Mouse (Mus musculus): ENCODE results near the gene Syne1. TPM values are rescaled to one million over a fixed set of nuclear protein-coding genes. Genes with fewer than 3 reads are reported as not detected.

Syne1 gene
- polyA plus RNA-seq, 1 experiment from 2014 or later: 2.4 TPM

DNA sequence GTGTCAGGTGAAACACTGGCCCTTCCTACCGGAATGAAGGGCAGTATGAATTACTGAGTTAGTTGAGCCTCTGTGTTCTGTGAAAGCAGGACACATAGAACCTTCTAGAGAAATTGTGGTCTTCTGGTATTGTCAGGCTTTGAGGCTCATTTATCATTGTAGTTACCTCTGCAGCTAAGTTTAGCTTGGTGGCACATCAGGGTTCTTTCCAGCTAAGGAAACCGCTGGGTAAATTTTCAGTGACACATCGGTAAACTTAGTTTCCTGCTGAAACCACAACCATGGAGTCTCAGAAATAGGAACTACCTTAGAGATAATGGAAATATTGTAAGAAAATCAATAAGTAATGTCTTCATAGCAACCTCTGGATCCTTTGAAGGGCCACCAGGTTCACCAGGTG, 573.9 kb downstream of the Syne1 start:
- no peak for ATAC-seq (replicated peaks; ENCODE audit: low FRiP score)
- Histone ChIP-seq H3K9me3 (ENCODE audit: control insufficient read depth, low read length) (no peaks in the 10 kb centered on the region), H3K27ac (ENCODE audit: low read depth, low read length) (no peak overlapping the region), H3K27me3 (ENCODE audit: control insufficient read depth, insufficient read depth, low read length) (no peaks in the 10 kb centered on the region), H3K4me1 (replicated peaks; ENCODE audit: control insufficient read depth, insufficient read depth, low read length) (no peaks in the 10 kb centered on the region), H3K4me3 (ENCODE audit: low read depth, low read length) (no peak overlapping the region), H3K36me3 (ENCODE audit: control insufficient read depth, insufficient read depth, low read length) (no peaks in the 10 kb centered on the region), H3K4me2 (ENCODE audit: low read depth, low read length, severe bottlenecking) (no peak overlapping the region), H3K9ac (ENCODE audit: low read length) (no peak overlapping the region)
- 86% methylated on average over 3 of the region's 3 CpGs for WGBS
- DNase-seq (ENCODE audit: low spot score): no peak

GRCm38 (mm10) chr10:4976557-4976956, 574.7 kb downstream of the Syne1 start:
- Histone ChIP-seq H3K9me3 (ENCODE audit: control insufficient read depth, low read length) (no peaks in the 10 kb centered on the region), H3K4me2 (ENCODE audit: low read depth, low read length, severe bottlenecking) (no peak overlapping the region), H3K27ac (ENCODE audit: low read depth, low read length) (no peak overlapping the region), H3K9ac (ENCODE audit: low read length) (no peak overlapping the region), H3K27me3 (ENCODE audit: control insufficient read depth, insufficient read depth, low read length) (no peaks in the 10 kb centered on the region), H3K4me3 (ENCODE audit: low read depth, low read length) (no peak overlapping the region), H3K4me1 (replicated peaks; ENCODE audit: control insufficient read depth, insufficient read depth, low read length) (no peaks in the 10 kb centered on the region), H3K36me3 (ENCODE audit: control insufficient read depth, insufficient read depth, low read length) (no peaks in the 10 kb centered on the region)
- no peak for DNase-seq (ENCODE audit: low spot score)
- WGBS: 82% methylated on average over 2 of the region's 2 CpGs
- ATAC-seq (replicated peaks; ENCODE audit: low FRiP score): no peak

DNA sequence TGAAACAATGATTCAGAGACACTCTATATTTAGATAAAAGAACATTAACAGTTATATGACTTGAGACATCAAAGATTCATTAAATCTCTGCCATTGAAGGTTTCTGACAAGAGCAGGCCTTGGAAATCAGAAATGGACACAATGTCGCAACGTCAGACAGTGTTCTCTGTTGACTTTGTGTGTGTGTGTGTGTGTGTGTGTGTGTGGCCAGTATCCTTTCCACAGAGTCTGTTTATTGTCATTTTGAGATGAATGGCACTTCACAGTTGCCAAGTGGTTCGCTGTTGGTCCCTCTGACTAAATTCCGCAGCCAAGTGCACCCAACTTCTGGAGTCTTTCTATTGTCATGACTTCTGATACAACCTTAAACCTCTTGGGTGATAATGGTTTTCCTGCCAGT, 577.0 kb downstream of the Syne1 start:
- Histone ChIP-seq H3K9me3 (ENCODE audit: control insufficient read depth, low read length) (no peaks in the 10 kb centered on the region), H3K36me3 (ENCODE audit: control insufficient read depth, insufficient read depth, low read length) (no peaks in the 10 kb centered on the region), H3K4me1 (replicated peaks; ENCODE audit: control insufficient read depth, insufficient read depth, low read length) (no peaks in the 10 kb centered on the region), H3K27me3 (ENCODE audit: control insufficient read depth, insufficient read depth, low read length) (no peaks in the 10 kb centered on the region), H3K9ac (ENCODE audit: low read length) (no peak overlapping the region), H3K4me2 (ENCODE audit: low read depth, low read length, severe bottlenecking) (no peak overlapping the region), H3K27ac (ENCODE audit: low read depth, low read length) (no peak overlapping the region), H3K4me3 (ENCODE audit: low read depth, low read length) (no peak overlapping the region)
- DNase-seq (ENCODE audit: low spot score) (no peak), ATAC-seq (replicated peaks; ENCODE audit: low FRiP score) (no peak)
- WGBS: 90% methylated on average over 4 of the region's 4 CpGs

- Histone ChIP-seq H3K36me3 (ENCODE audit: control insufficient read depth, insufficient read depth, low read length) (no peaks in the 10 kb centered on the region), H3K9me3 (ENCODE audit: control insufficient read depth, low read length) (no peaks in the 10 kb centered on the region), H3K4me1 (replicated peaks; ENCODE audit: control insufficient read depth, insufficient read depth, low read length) (no peaks in the 10 kb centered on the region), H3K9ac (ENCODE audit: low read length) (no peak overlapping the region), H3K27me3 (ENCODE audit: control insufficient read depth, insufficient read depth, low read length) (no peaks in the 10 kb centered on the region), H3K4me3 (ENCODE audit: low read depth, low read length) (no peak overlapping the region), H3K27ac (ENCODE audit: low read depth, low read length) (no peak overlapping the region), H3K4me2 (ENCODE audit: low read depth, low read length, severe bottlenecking) (no peak overlapping the region)
- WGBS: 85% methylated on average over 2 of the region's 2 CpGs
- ATAC-seq (replicated peaks; ENCODE audit: low FRiP score) (no peak), DNase-seq (ENCODE audit: low spot score) (no peak)
Observed at GRCm38 (mm10) chr10:4972026-4972425, 579.3 kb downstream of the Syne1 start.

GRCm38 (mm10) chr10:4971586-4971985, 579.7 kb downstream of the Syne1 start:
- no peak for DNase-seq (ENCODE audit: low spot score)

DNA sequence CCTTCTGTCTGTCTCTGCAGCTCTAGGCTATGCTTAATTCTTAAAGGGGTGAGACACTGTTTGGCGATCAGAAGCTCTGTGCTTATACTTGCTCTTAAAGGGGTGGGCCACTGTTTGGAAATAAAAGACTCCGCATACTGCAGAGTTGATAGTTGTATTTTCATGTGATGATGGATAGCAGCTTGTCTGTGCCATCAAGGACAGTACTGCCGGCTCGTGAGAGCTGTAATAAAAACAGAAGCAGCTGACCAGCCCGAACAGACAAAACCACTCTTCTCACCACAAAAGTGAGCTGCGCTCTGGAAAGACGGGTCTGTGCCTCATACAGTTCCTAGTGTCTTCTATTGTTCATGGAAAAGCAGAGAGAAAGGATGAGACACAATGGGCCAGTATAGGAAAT, 580.1 kb downstream of the Syne1 start:
- no peaks in the 10 kb centered on the region for H3K36me3 ChIP-seq (ENCODE audit: control insufficient read depth, insufficient read depth, low read length)
- ATAC-seq (replicated peaks; ENCODE audit: low FRiP score): no peak
- no peak overlapping the region for H3K27ac ChIP-seq (ENCODE audit: low read depth, low read length)
- no peaks in the 10 kb centered on the region for H3K9me3 ChIP-seq (ENCODE audit: control insufficient read depth, low read length)
- H3K9ac ChIP-seq (ENCODE audit: low read length): no peak overlapping the region
- no peaks in the 10 kb centered on the region for H3K4me1 ChIP-seq (replicated peaks; ENCODE audit: control insufficient read depth, insufficient read depth, low read length)
- WGBS: 89% methylated on average over 7 of the region's 7 CpGs
- H3K4me2 ChIP-seq (ENCODE audit: low read depth, low read length, severe bottlenecking): no peak overlapping the region
- no peaks in the 10 kb centered on the region for H3K27me3 ChIP-seq (ENCODE audit: control insufficient read depth, insufficient read depth, low read length)
- H3K4me3 ChIP-seq (ENCODE audit: low read depth, low read length): no peak overlapping the region
- no peak for DNase-seq (ENCODE audit: low spot score)

More at GRCm38 (mm10) chr10:4971586-4971985, 579.7 kb downstream of the Syne1 start:
- Histone ChIP-seq H3K4me2 (ENCODE audit: low read depth, low read length, severe bottlenecking) (no peak overlapping the region), H3K4me1 (replicated peaks; ENCODE audit: control insufficient read depth, insufficient read depth, low read length) (no peaks in the 10 kb centered on the region), H3K9me3 (ENCODE audit: control insufficient read depth, low read length) (no peaks in the 10 kb centered on the region), H3K4me3 (ENCODE audit: low read depth, low read length) (no peak overlapping the region), H3K27me3 (ENCODE audit: control insufficient read depth, insufficient read depth, low read length) (no peaks in the 10 kb centered on the region), H3K27ac (ENCODE audit: low read depth, low read length) (no peak overlapping the region), H3K9ac (ENCODE audit: low read length) (no peak overlapping the region), H3K36me3 (ENCODE audit: control insufficient read depth, insufficient read depth, low read length) (no peaks in the 10 kb centered on the region)
- ATAC-seq (replicated peaks; ENCODE audit: low FRiP score): no peak

Other genes with a start within 250 kb of the Syne1 start
- 1.5 and 2.2 TPM in 2 replicates for gene Myct1, start 42.3 kb upstream of the Syne1 start, polyA plus RNA-seq (2014; fragmentation: Nextera tagmentation; extraction: Ambion mirVana)
- gene Vip, start 87.7 kb upstream of the Syne1 start, polyA plus RNA-seq (2014; fragmentation: Nextera tagmentation; extraction: Ambion mirVana): not detected in 2 replicates